Mouse (Mus musculus): Measurements from ENCODE around the gene Fign.

DNA sequence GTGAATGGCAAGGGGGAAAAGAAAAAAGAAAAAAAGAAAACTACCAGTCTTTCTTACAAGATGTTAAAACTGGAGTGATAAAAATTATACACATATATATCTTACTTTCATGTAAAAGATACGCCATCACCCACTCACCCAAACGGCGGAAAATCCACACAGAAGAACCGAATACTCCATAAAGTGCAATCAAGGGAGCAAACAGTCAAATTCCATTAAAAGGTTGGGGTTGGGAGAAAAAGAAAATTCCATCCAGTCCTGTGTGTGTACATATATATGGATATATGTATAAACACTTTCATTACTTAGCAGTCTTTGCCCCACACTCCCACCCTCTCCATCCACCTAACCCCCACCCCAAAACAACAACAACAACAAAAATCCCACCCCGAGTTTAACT is 1.7 kb downstream of the Fign start:
- TF ChIP-seq CTCF (IDR thresholded peaks at IDR 0.05) = no peak
- no peak for TF ChIP-seq EP300 (IDR thresholded peaks at IDR 0.05)

Data from lung, postnatal 0 days (tissue).